Mouse (Mus musculus) lung, embryonic 14.5 days (tissue): Measurements from ENCODE around the gene Lyg1. TPM values are rescaled to one million over a fixed set of nuclear protein-coding genes. Genes with fewer than 3 reads are reported as not detected.

Experiments
- ATAC-seq: fragments of 200-750 bp; cut with Nextera tagmentation; 2 replicates; pipeline ENCODE4 v1.8.0; 2017; ENCODE audit warnings: mild to moderate bottlenecking, moderate TSS enrichment, moderate library complexity; ENCODE audit not compliant: insufficient read depth
- DNase-seq: peaks from one replicate; pipeline ENCODE4 v3.0.0-alpha.2; 2015
- H3K27ac ChIP-seq: fragments of 300-500 bp; sonication (generic); 2 replicates; pipeline ENCODE4 v1.5.1; 2014; ENCODE audit warnings: low read depth, mild to moderate bottlenecking, moderate library complexity
- H3K27me3 ChIP-seq: fragments of 300-500 bp; sonication (generic); 2 replicates; pipeline ENCODE4 v1.6.1; 2014; ENCODE audit warnings: low read length, control low read depth; ENCODE audit not compliant: insufficient read depth
- H3K36me3 ChIP-seq: fragments of 300-500 bp; sonication (generic); 2 replicates; pipeline ENCODE4 v1.6.1; 2014; ENCODE audit warnings: control low read depth; ENCODE audit not compliant: insufficient read depth
- H3K4me1 ChIP-seq: fragments of 300-500 bp; sonication (generic); 2 replicates; pipeline ENCODE4 v1.6.1; 2014; ENCODE audit warnings: antibody characterized with exemption, control low read depth; ENCODE audit not compliant: insufficient read depth
- H3K4me2 ChIP-seq: fragments of 300-500 bp; sonication (generic); 2 replicates; pipeline ENCODE4 v1.6.1; 2014; ENCODE audit warnings: mild to moderate bottlenecking
- H3K4me3 ChIP-seq: fragments of 300-500 bp; sonication (generic); 2 replicates; pipeline ENCODE4 v1.5.1; 2014; ENCODE audit warnings: low read depth, low read length
- H3K9ac ChIP-seq: fragments of 300-500 bp; sonication (generic); 2 replicates; pipeline ENCODE4 v1.6.1; 2014
- H3K9me3 ChIP-seq: fragments of 300-500 bp; sonication (generic); 2 replicates; pipeline ENCODE4 v1.6.1; 2016; ENCODE audit warnings: low read depth, low read length, control low read depth
- CTCF ChIP-seq: IDR thresholded peaks from 2 replicates; pipeline ENCODE4 v1.5.1; 2016; ENCODE audit warnings: antibody characterized with exemption, low read depth
- WGBS: fragments of 180-500 bp; shearing (Covaris S2); extraction: QIAGEN DNeasy Blood & Tissue Kit; methylation state at CpG from one replicate; pipeline ENCODE4 v1.1.7; 2014; 5-methylcytosine and 5-hydroxymethylcytosine counted together
- polyA plus RNA-seq: library from polyadenylated mRNA; unstranded; fragments of >200 nt; fragmentation: Nextera tagmentation; extraction: Ambion mirVana; gene quantifications from 2 replicates; pipeline ENCODE4 v1.2.1, GENCODE M21; 2014

Gene Lyg1
- not detected in 2 replicates for polyA plus RNA-seq

GRCm38 (mm10) chr1:37957659-37958058 lies at the start of gene Lyg1:
Lyg1 (minus strand) TSS chr1:37957759.
- H3K36me3 ChIP-seq: no peaks in the 10 kb centered on the region
- H3K4me3 ChIP-seq: no peak within 1 kb of the TSS
- peaks cover 8% of the 10 kb centered on the region for H3K4me1 ChIP-seq
- H3K9ac ChIP-seq: no peak within 1 kb of the TSS
- no peak for ATAC-seq
- H3K4me2 ChIP-seq: peak within 1 kb of the TSS; percentile 29; the same call in 1 of the 2 replicates
- WGBS: 85% methylated on average over 5 of the region's 5 CpGs
- H3K9me3 ChIP-seq: no peaks in the 10 kb centered on the region
- H3K27me3 ChIP-seq: no peaks in the 10 kb centered on the region
- DNase-seq: no peak
- no peak for TF ChIP-seq CTCF
- H3K27ac ChIP-seq: peak within 1 kb of the TSS; percentile 72

GRCm38 (mm10) chr1:38006741-38007140 lies 49.2 kb upstream of the Lyg1 start:
- no peak for TF ChIP-seq CTCF
- Histone ChIP-seq H3K27ac (no peak overlapping the region), H3K4me3 (no peak overlapping the region), H3K27me3 (no peaks in the 10 kb centered on the region), H3K36me3 (no peaks in the 10 kb centered on the region), H3K4me1 (no peaks in the 10 kb centered on the region), H3K4me2 (no peak overlapping the region), H3K9me3 (no peaks in the 10 kb centered on the region), H3K9ac (no peak overlapping the region)
- DNase-seq (no peak), ATAC-seq (no peak)
- 66% methylated on average over 3 of the region's 3 CpGs for WGBS

- Histone ChIP-seq H3K4me3 (no peak overlapping the region), H3K4me2 (no peak overlapping the region), H3K4me1 (peaks cover 5% of the 10 kb centered on the region), H3K9ac (no peak overlapping the region), H3K27ac (no peak overlapping the region), H3K27me3 (no peaks in the 10 kb centered on the region), H3K9me3 (no peaks in the 10 kb centered on the region), H3K36me3 (no peaks in the 10 kb centered on the region)
- WGBS: 76% methylated on average over 3 of the region's 3 CpGs
- DNase-seq (no peak), ATAC-seq (no peak)
- no peak for TF ChIP-seq CTCF
These were observed 45.5 kb upstream of the Lyg1 start for GRCm38 (mm10) chr1:38003046-38003445.

GRCm38 (mm10) chr1:38001956-38002355 lies 44.4 kb upstream of the Lyg1 start:
- no peaks in the 10 kb centered on the region for H3K9me3 ChIP-seq
- no peak overlapping the region for H3K9ac ChIP-seq
- H3K4me1 ChIP-seq: peaks cover 5% of the 10 kb centered on the region
- H3K27ac ChIP-seq: no peak overlapping the region
- H3K36me3 ChIP-seq: no peaks in the 10 kb centered on the region
- WGBS: 96% methylated on average over 9 of the region's 9 CpGs
- ATAC-seq (no peak), DNase-seq (no peak)
- H3K4me3 ChIP-seq: no peak overlapping the region
- no peaks in the 10 kb centered on the region for H3K27me3 ChIP-seq
- no peak for TF ChIP-seq CTCF
- H3K4me2 ChIP-seq: no peak overlapping the region

GRCm38 (mm10) chr1:38000844-38001243 lies 43.3 kb upstream of the Lyg1 start:
- no peaks in the 10 kb centered on the region for H3K27me3 ChIP-seq
- no peak for ATAC-seq
- H3K4me2 ChIP-seq: no peak overlapping the region
- TF ChIP-seq CTCF: no peak
- WGBS: 92% methylated on average over 8 of the region's 8 CpGs
- no peak overlapping the region for H3K4me3 ChIP-seq
- no peak overlapping the region for H3K9ac ChIP-seq
- H3K4me1 ChIP-seq: peaks cover 5% of the 10 kb centered on the region
- H3K9me3 ChIP-seq: no peaks in the 10 kb centered on the region
- no peaks in the 10 kb centered on the region for H3K36me3 ChIP-seq
- no peak overlapping the region for H3K27ac ChIP-seq
- no peak for DNase-seq

- peaks cover 10% of the 10 kb centered on the region for H3K36me3 ChIP-seq
- peak overlapping the region; percentile 94 for H3K4me2 ChIP-seq
- 60% methylated on average over 3 of the region's 3 CpGs for WGBS
- H3K9ac ChIP-seq: no peak overlapping the region
- H3K4me1 ChIP-seq: peaks cover 5% of the 10 kb centered on the region
- no peak for TF ChIP-seq CTCF
- no peaks in the 10 kb centered on the region for H3K27me3 ChIP-seq
- H3K27ac ChIP-seq: no peak overlapping the region
- no peaks in the 10 kb centered on the region for H3K9me3 ChIP-seq
- ATAC-seq (no peak), DNase-seq (no peak)
- peak overlapping the region; percentile 94 for H3K4me3 ChIP-seq
These were observed 42.0 kb upstream of the Lyg1 start for GRCm38 (mm10) chr1:37999552-37999951.

- H3K27ac ChIP-seq: peak overlapping the region; percentile 92
- peaks cover 19% of the 10 kb centered on the region for H3K36me3 ChIP-seq
- peak overlapping the region; percentile 94 for H3K4me3 ChIP-seq
- no peak for TF ChIP-seq CTCF
- 3% methylated on average over 44 of the region's 47 CpGs for WGBS
- DNase-seq (peak; percentile 30), ATAC-seq (peak; percentile 39)
- peak overlapping the region; percentile 92 for H3K9ac ChIP-seq
- H3K4me1 ChIP-seq: peaks cover 5% of the 10 kb centered on the region
- peak overlapping the region; percentile 94 for H3K4me2 ChIP-seq
- no peaks in the 10 kb centered on the region for H3K9me3 ChIP-seq
- H3K27me3 ChIP-seq: no peaks in the 10 kb centered on the region
These were observed 41.0 kb upstream of the Lyg1 start for GRCm38 (mm10) chr1:37998371-37999199.
